Mouse (Mus musculus): ENCODE measurements around the gene Mansc4.

DNA sequence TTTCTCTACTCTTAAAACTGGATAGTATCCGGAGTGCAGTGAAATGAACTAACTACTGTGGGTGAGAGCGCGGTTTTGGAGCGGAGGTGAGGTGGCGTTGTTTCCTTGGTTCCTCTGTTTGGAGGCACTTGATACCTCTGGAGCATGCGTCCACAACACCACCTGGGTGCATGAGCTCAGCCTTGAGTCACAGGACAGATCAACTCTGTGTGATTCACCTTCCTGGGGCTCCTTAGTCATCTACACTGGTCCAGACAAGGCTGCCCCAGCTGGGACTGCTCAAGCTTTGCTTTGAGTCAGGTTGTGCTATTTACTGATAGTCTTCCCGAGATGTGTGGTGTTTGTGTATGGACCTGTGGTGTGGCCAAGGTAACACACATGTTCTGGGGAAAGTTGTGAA, 30.9 kb upstream of the Mansc4 start:
- TF ChIP-seq CTCF (IDR thresholded peaks at IDR 0.05; ENCODE audit: control insufficient read depth, insufficient read depth, insufficient read length), result no peak
- TF ChIP-seq USF1 (IDR thresholded peaks at IDR 0.05; ENCODE audit: low read depth), result no peak
- no peak for TF ChIP-seq MYOG (IDR thresholded peaks at IDR 0.05; ENCODE audit: control insufficient read depth, extremely low read depth, insufficient read length)
- TF ChIP-seq MYOD1 (IDR thresholded peaks at IDR 0.05; ENCODE audit: control insufficient read depth, insufficient read length, low read depth), result peak; percentile 28
- no peak for TF ChIP-seq MAX (IDR thresholded peaks at IDR 0.05)
- TF ChIP-seq FOSL1 (IDR thresholded peaks at IDR 0.05; ENCODE audit: insufficient read depth, low read length, poor library complexity, severe bottlenecking), result peak; percentile 15
- TF ChIP-seq CEBPB (IDR thresholded peaks at IDR 0.05; ENCODE audit: low read depth), result no peak

All from C2C12 (cell line).